8 mouse cellular contexts compared by ENCODE assay signal in genomic region chr17:55878636-55879369, GRCm38 (mm10). TPM values are rescaled to one million over a fixed set of nuclear protein-coding genes. Genes with fewer than 3 reads are reported as not detected.
DNase-seq lines count a peak whose midpoint lies in the region; ATAC-seq and TF ChIP-seq lines count a peak whose summit lies in the region.
"Not testable (repeated sequence)": the region's sequence is repeated elsewhere in the genome, so short reads cannot be mapped to it uniquely, and the experiment has no call there.

Zfp119a (minus strand) TSS chr17:55878930.

- peak; percentile 87 for TF ChIP-seq POLR2A in heart, adult 2 months (IDR thresholded peaks at IDR 0.05; ENCODE audit: insufficient read depth, low read depth, low read length)

- H3K27ac ChIP-seq in embryonic facial prominence, embryonic 14.5 days (replicated peaks; ENCODE audit: low read depth, low read length) = peak within 1 kb of the TSS; percentile 84
- H3K27ac ChIP-seq in heart, adult 2 months = peak within 1 kb of the TSS; percentile 76
- H3K27ac ChIP-seq in limb, embryonic 13.5 days = peak within 1 kb of the TSS; percentile 72
- H3K27ac ChIP-seq in midbrain, embryonic 16.5 days (ENCODE audit: low read length) = peak within 1 kb of the TSS; percentile 79

- intact Hi-C loops in heart, adult 2 months (cut with DNase I) = not testable (repeated sequence)

- H3K79me2 ChIP-seq in heart, adult 2 months (replicated peaks; ENCODE audit: control insufficient read depth, insufficient read depth, low read length) = not testable (repeated sequence)

- peak; percentile 100 for ATAC-seq in embryonic facial prominence, embryonic 14.5 days (ENCODE audit: low read depth)
- peak; percentile 100 for ATAC-seq in limb, embryonic 13.5 days (ENCODE audit: low FRiP score, low read depth)
- ATAC-seq in midbrain, embryonic 16.5 days = peak; percentile 100

- not testable (repeated sequence) for TF ChIP-seq EP300 in heart, adult 2 months (IDR thresholded peaks at IDR 0.05; ENCODE audit: insufficient read depth, low read depth, low read length)

- H3K9me3 ChIP-seq in embryonic facial prominence, embryonic 14.5 days (ENCODE audit: control insufficient read depth, low read length); limb, embryonic 13.5 days; midbrain, embryonic 16.5 days (replicated peaks; ENCODE audit: control insufficient read depth, low read length, poor library complexity, severe bottlenecking): not testable (repeated sequence)

- peak within 1 kb of the TSS; percentile 65 for H3K4me2 ChIP-seq in embryonic facial prominence, embryonic 14.5 days (ENCODE audit: low read depth, low read length)
- peak within 1 kb of the TSS; percentile 67 for H3K4me2 ChIP-seq in limb, embryonic 13.5 days (replicated peaks)
- peak within 1 kb of the TSS; percentile 72 for H3K4me2 ChIP-seq in midbrain, embryonic 16.5 days (ENCODE audit: low read length)

- peak within 1 kb of the TSS; percentile 51 for H3K4me3 ChIP-seq in embryonic facial prominence, embryonic 14.5 days (ENCODE audit: low read depth, low read length)
- H3K4me3 ChIP-seq in heart, adult 2 months = peak within 1 kb of the TSS; percentile 53
- H3K4me3 ChIP-seq in limb, embryonic 13.5 days = peak within 1 kb of the TSS; percentile 51
- peak within 1 kb of the TSS; percentile 49 for H3K4me3 ChIP-seq in midbrain, embryonic 16.5 days (ENCODE audit: low read depth, low read length)

- H3K9ac ChIP-seq in embryonic facial prominence, embryonic 14.5 days (ENCODE audit: low read depth, low read length) = peak within 1 kb of the TSS; percentile 64
- H3K9ac ChIP-seq in heart, adult 2 months (ENCODE audit: low read depth, low read length) = peak within 1 kb of the TSS; percentile 58
- H3K9ac ChIP-seq in limb, embryonic 13.5 days = peak within 1 kb of the TSS; percentile 66
- H3K9ac ChIP-seq in midbrain, embryonic 16.5 days (ENCODE audit: low read depth, low read length) = peak within 1 kb of the TSS; percentile 63

- H3K36me3 ChIP-seq in embryonic facial prominence, embryonic 14.5 days (ENCODE audit: control insufficient read depth, insufficient read depth, low read length); heart, adult 2 months (ENCODE audit: control insufficient read depth, insufficient read depth, low read length); limb, embryonic 13.5 days; midbrain, embryonic 16.5 days (ENCODE audit: control insufficient read depth, insufficient read depth, low read length): not testable (repeated sequence)

- not testable (repeated sequence) for H3K27me3 ChIP-seq in embryonic facial prominence, embryonic 14.5 days (replicated peaks; ENCODE audit: control insufficient read depth, insufficient read depth, low read length); heart, adult 2 months (ENCODE audit: control insufficient read depth, insufficient read depth, low read length); limb, embryonic 13.5 days; midbrain, embryonic 16.5 days (ENCODE audit: control insufficient read depth, insufficient read depth, low read depth, low read length)

- not testable (repeated sequence) for H3K4me1 ChIP-seq in embryonic facial prominence, embryonic 14.5 days (ENCODE audit: control insufficient read depth, insufficient read depth, low read length); heart, adult 2 months (ENCODE audit: control insufficient read depth, insufficient read depth, low read length)
- H3K4me1 ChIP-seq in limb, embryonic 13.5 days = peaks cover 17% of the 10 kb centered on the region
- H3K4me1 ChIP-seq in midbrain, embryonic 16.5 days (ENCODE audit: control insufficient read depth, insufficient read depth, low read length) = peaks cover 17% of the 10 kb centered on the region

- 0% methylated on average over 11 of the region's 53 CpGs for WGBS in embryonic facial prominence, embryonic 14.5 days
- under 1% methylated on average over 48 of the region's 53 CpGs for WGBS in heart, adult 2 months
- 0% methylated on average over 37 of the region's 53 CpGs for WGBS in limb, embryonic 13.5 days
- WGBS in midbrain, embryonic 16.5 days = 0% methylated on average over 31 of the region's 53 CpGs

- DNase-seq in 3T3-L1 (ENCODE audit: low read depth, low spot score) = peak; percentile 94
- peak; percentile 38 to 52 for DNase-seq in adrenal gland, postnatal 4 days (ENCODE audit: low spot score in 2 of 2)
- peak; percentile 96 for DNase-seq in embryonic facial prominence, embryonic 14.5 days (ENCODE audit: low spot score)
- peak; percentile 85 to 87 for DNase-seq in heart, adult 2 months
- DNase-seq in kidney, adult 8-10 months = peak; percentile 82
- peak; percentile 25 to 46 for DNase-seq in spleen, postnatal 14 days (ENCODE audit: low spot score in 2 of 2)

- TF ChIP-seq CTCF in heart, adult 2 months (IDR thresholded peaks at IDR 0.05) = not testable (repeated sequence)

RNA-seq across cellular contexts. Expression of gene Zfp119a, which starts in this region (rescaled TPM):
- total RNA-seq in adrenal gland, postnatal 4 days (2021) = 10 to 100 TPM; 11.7 to 13.1 TPM
- polyA plus RNA-seq in embryonic facial prominence, embryonic 14.5 days (2014; fragmentation: Nextera tagmentation; extraction: Ambion mirVana) = 8.5 and 11.7 TPM in 2 replicates
- 1 to 10 TPM; 4.0 to 4.2 TPM for total RNA-seq in heart, adult 2 months (2021)
- 0.43 and 1.0 TPM in 2 replicates for polyA plus RNA-seq in heart, adult 2 months (2012; rRNA removed)
- 11.0 and 11.3 TPM in 2 replicates for polyA plus RNA-seq in limb, embryonic 13.5 days (2015; fragmentation: Nextera tagmentation; extraction: Ambion mirVana)
- polyA plus RNA-seq in midbrain, embryonic 16.5 days (2015; fragmentation: Nextera tagmentation; extraction: Ambion mirVana) = 12.8 and 14.8 TPM in 2 replicates

Comparison
In these comparisons a context has a peak if more than half of its experiments do, and no peak if none do; other contexts are left out.
1. Peak in every context shown above with its lines: DNase-seq, ATAC-seq, H3K4me3 ChIP-seq and H3K27ac ChIP-seq.
2. DNase-seq: peak in every context shown above with its lines; median percentile 96 in embryonic facial prominence, embryonic 14.5 days; 94 in 3T3-L1; 86 in heart, adult 2 months; 82 in kidney, adult 8-10 months; 45 in adrenal gland, postnatal 4 days; 36 in spleen, postnatal 14 days.